Mouse (Mus musculus) right cerebral cortex, postnatal 10 days (tissue): Measurements from ENCODE around the gene Rps16.

Experiments used
- DNase-seq, 2 experiments: peaks; one replicate each; pipeline ENCODE4 v3.0.0; 2021; ENCODE audit warnings: low spot score in 2 of 2

Gene Rps16

DNA sequence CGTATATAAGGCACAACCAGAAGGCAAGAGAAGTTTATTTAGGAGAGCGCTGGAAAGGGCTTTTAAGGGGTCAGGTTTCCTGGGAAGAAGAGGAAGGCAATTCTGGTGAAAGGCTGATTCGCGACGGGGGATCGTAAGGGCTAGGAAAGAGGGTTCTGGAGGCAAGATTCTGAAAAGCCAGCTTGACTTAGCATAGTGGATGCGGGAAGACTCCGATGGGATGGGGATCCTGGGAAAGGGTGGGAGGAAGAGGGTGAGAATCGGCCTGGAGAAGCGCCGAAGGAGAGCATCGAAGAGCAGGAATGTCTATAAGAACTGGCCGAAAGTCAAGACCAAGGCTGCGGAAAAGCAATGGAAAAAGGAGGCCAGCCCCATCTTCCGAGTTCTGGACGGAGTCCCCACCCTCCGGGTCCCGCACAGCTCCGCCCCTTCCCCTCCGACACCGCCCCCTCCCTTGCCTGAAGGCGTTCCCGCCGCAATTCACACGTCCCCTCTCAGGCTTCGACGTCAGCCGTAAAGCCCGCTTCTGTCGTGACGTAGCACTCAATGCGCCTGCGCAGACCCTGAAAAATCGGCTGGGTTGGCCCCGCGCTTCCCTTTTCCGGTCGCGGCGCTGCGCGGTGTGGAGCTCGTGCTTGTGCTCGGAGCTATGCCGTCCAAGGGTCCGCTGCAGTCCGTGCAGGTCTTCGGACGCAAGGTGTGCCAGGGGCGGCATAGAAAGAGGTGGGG is at the start of gene Rps16:
TSS of gene Rps16 (plus strand) at position 498 of the 729 bp plus-strand sequence.
- DNase-seq, result peak; percentile 98 to 99

GRCm38 (mm10) chr7:28301616-28302433 is 48.6 kb upstream of the Rps16 start, which contains the start of gene Dll3:
TSS of gene Dll3 (minus strand) at chr7:28302238.
- DNase-seq, result peak; percentile 71 to 73

GRCm38 (mm10) chr7:28305641-28306040 is 44.8 kb upstream of the Rps16 start:
- no peak for DNase-seq

DNA sequence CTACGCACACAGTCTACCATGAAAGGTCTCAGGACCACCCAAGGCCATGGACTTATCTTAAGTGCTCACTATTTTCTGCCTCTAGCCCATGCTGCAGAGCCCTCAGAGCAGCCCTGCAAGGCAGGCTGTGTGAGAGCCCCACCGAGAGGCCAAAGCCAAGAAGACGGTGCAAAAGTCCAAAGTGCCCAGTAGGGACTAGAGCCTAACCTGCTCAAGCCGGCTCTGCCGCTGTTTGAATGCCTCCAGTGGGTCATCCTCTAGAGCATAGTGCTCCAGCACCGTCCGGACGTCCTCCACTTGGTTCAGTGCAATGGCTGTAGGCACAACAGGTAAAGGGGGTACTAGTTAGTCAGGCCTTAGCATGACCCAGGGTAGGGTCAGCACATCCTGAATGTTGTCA is 44.2 kb upstream of the Rps16 start:
- no peak for DNase-seq

DNA sequence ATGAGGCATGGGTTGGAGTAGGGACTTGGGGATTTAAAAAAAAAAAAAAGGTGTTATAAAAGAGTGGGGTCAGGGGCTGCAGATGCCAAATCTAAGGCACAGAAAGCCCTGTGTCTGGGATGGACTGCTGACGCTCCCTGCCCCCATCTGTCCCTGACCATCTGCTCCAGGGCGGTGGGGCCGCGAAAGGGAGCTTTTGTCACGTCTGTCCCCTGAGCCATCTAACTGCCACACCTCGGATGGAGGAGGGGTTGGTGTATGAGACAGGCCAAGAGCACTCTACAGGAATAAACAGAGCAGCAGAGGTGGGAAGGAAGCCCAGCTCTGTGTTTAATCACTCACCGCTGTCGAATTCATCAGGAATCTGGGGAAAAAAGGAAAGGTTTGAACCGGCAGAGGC is 40.7 kb upstream of the Rps16 start:
- no peak for DNase-seq

- DNase-seq, result no peak
Measured at GRCm38 (mm10) chr7:28311151-28311925, 39.1 kb upstream of the Rps16 start.

DNA sequence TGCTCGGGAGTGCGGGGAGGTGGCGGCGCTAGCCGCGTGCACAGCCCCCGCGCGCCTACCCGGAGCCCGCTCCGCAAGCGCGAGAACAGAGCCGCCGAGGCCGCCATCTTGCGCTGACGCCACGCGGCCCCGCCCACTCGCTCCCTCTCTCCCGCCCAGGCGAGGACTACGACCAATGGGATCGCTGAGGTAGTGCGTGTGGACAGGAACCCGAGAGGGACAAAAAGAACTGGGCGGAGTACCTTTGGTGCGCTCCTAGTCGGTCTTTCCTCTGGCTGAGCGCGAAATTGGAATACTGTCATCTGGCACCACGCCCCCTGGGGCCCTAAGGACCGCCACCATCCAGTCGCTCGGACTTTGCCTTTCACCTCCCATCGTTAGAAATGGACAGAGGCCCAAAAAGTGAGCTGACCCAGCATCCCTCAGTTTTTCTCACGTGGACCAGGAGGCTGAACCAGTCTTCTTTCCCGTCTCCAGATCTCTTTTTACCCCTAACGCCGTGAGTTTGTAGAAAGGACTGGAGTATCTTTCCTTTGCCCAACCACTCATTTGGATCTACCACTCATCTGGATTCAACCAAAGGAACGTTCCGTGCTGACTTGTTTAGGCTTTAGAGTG is 38.4 kb upstream of the Rps16 start, which contains the start of gene Timm50:
TSS of gene Timm50 (minus strand) at position 147 of the 618 bp plus-strand sequence.
- peak; percentile 99 for DNase-seq

GRCm38 (mm10) chr7:28318036-28318435 is 32.4 kb upstream of the Rps16 start:
- DNase-seq, result no peak

DNA sequence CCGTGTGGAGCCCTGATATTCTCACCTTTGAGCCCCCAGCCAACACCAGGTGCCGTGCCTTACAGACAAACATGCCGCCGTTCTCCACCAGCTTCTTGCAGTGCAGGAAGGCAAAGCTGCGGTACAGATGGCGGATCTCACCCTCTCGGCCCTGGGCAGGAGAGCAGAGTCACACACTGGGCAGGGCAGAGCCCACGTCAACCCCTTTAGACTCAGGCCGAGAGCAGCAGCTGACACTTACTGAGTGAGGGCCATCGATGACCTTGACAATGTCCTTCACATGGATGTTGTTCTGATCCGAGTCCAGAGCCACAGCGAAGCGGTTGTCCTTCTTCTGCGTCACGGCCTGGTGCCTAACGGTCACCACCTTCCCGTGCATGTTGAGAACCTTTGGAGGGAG is 31.7 kb upstream of the Rps16 start:
- DNase-seq, result no peak

GRCm38 (mm10) chr7:28321974-28322720 is 28.3 kb upstream of the Rps16 start:
- no peak for DNase-seq

DNA sequence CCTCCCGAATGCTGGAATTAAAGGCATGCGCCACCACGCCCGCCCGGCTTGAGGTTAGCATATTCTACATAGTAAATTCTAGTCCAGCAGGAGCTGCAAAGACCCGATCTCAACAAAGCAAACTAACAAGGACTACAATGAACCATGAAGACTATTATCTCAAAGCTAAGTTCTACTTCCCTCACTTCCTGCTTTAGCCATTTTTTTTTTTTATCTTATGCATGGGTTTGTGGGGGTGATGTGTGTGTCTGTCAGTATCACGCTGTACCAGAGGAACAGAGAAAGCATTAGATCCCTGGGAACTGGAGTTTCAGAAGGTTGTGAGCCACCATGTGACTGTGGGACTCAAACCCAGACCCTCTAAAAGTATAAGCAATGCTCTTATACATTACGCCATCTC is 25.2 kb upstream of the Rps16 start:
- DNase-seq, result no peak

GRCm38 (mm10) chr7:28326457-28326856 is 24.0 kb upstream of the Rps16 start:
- DNase-seq, result no peak

GRCm38 (mm10) chr7:28328260-28328659 is 22.2 kb upstream of the Rps16 start:
- no peak for DNase-seq

- no peak for DNase-seq
Measured at GRCm38 (mm10) chr7:28334534-28334933, 15.9 kb upstream of the Rps16 start.

GRCm38 (mm10) chr7:28335471-28335870 is 15.0 kb upstream of the Rps16 start:
- no peak for DNase-seq

DNA sequence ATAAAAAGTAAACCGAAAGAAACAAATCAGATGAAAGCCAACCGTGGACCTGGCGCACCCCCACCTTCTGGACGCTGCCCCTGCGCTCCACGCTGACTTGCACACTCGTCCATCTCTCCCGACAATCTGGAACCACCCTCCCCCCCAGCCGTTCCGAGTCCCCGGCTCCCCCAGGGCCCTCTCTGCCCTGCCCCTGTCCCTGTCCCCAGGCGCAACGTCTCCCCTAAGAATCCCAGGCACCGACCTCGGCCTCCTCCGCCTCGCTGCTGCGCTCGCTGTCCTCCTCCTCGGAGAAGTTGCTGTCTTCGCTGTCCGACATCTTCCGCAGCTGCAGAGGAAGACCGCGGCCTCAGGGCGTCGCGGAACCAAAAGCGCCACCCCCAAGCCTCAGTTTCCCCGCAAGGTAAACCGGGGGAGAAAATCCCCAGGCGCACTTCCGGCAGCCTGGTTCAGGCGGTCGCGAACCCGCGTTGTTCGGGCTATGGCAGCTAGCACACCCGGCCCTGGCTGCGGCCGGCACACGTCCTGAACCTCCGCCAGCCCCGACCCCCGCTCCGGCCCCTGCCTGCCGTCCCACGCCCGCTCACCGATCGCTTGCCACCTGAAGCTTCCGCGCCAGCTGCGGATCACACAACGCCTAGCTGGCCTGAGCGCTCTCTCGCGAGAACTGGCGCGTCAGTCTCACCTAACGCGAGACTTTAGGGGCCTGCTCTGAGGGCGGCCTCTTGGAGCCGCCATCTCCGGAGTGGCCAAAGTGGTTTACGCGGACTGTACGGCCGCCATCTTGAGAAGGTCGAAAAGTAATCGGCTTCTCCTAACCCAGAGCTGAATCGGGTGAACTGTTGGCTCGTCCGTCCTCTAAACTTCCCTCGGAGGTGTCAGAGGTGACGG is 12.1 kb upstream of the Rps16 start, which contains the start of gene Supt5:
TSS of gene Supt5 (minus strand) at position 639 of the 891 bp plus-strand sequence.
- DNase-seq, result peak; percentile 98 to 99

- DNase-seq, result peak in 1 of 2 experiments; percentile 56
Measured at GRCm38 (mm10) chr7:28339213-28339917, 11.1 kb upstream of the Rps16 start.

- DNase-seq, result no peak
Measured at GRCm38 (mm10) chr7:28341381-28341780, 9.1 kb upstream of the Rps16 start.

DNA sequence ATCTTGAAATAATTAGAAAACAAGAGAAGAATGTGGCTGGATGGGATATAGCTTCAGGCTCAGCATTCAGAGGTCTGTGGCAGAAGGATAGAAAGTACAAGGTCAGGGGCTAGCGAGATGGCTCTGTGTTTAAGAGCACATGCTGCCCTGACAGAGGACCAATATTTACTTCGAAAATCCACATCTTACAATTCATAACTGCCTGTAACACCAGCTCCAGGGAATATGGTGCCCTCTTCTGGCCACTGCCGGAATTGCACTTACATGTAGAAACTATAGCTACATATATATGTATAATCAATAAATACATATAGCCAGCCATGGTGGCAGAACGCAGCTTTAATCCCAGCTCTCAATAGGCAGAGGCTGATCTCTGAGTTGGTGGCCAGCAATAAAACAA is 5.8 kb upstream of the Rps16 start:
- DNase-seq, result peak in 1 of 2 experiments; percentile 74
